Mouse (Mus musculus) 416B (cell line): Measurements from ENCODE around the gene Ccser1.
A peak's percentile ranks its signal among the peaks of the same experiment; 100 is the strongest.

Experiments used
- DNase-seq: peaks from one replicate; pipeline ENCODE4 v3.0.0; 2011; ENCODE audit warnings: low read depth

Ccser1 gene

DNA sequence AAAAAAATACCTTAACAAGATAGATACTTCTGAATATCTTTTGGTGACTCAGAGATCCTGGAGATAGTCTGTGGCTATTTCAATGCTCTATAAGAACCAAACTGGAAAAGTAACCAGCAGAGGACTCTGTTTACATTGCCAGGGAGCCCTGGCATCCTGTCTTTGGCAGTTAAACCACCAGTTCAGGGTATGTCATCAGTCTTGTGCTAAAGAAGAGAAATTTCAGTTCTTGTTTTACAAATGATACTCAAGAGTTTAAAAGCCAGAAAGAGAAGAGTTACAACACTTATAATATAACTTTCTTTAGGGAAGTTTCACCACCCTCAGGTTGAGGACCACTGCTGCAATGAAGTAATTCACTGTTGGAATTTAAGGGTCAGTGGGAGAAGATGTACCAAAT, 258.0 kb downstream of the Ccser1 start:
- DNase-seq, result peak; percentile 28

DNA sequence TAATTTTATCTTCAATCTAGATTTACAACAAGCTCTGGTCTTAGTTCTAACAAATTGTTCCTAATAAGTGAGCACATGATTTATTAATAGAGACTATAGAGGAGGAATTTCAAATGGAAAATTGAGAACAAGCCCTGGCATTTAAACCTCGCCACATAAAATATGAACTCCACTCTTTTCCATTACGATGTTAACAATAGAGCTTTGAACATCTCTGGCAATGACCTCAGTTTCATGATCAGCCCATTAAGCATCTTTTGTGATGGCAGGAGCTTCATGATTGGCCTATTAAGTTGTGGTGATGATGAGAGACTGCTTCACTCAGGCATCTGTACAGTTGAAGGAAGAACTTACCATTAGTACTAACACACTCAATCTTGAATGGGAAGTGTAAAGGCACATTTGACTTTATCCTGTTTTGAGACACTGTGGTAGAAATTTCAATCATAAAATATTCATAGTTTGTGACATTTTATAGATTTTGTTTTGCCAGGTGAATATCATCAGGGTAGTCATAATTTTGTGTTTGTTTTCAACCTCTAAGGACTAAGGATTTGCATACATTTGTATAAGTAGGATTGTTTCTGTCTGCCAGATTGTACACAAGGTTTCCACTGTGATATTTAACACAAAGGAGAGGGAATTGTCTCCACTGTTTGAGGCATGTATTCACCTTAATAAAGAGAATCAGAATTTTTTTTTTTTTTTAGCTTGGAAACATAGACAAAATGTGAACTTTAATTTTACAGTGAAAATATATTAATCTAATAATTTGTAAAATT, 291.4 kb downstream of the Ccser1 start:
- no peak for DNase-seq

DNA sequence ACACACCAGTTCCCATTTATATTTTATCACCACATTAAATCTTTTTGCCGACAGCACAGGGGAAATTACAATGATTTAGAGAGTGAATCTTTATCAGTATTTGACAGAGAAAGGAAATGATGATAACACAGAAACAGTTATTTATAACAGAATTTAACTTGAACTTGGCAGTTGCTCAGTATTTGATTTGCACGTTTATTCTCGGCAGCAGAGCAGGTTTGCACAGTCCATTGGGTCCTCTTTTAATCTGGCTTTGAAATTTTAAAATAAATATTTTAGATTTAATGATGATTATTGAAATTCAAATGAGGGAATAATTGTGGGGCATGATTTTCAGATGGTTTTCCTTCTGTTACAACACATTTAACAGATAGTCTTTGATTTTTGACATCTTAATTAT, 305.2 kb downstream of the Ccser1 start:
- DNase-seq, result no peak

DNA sequence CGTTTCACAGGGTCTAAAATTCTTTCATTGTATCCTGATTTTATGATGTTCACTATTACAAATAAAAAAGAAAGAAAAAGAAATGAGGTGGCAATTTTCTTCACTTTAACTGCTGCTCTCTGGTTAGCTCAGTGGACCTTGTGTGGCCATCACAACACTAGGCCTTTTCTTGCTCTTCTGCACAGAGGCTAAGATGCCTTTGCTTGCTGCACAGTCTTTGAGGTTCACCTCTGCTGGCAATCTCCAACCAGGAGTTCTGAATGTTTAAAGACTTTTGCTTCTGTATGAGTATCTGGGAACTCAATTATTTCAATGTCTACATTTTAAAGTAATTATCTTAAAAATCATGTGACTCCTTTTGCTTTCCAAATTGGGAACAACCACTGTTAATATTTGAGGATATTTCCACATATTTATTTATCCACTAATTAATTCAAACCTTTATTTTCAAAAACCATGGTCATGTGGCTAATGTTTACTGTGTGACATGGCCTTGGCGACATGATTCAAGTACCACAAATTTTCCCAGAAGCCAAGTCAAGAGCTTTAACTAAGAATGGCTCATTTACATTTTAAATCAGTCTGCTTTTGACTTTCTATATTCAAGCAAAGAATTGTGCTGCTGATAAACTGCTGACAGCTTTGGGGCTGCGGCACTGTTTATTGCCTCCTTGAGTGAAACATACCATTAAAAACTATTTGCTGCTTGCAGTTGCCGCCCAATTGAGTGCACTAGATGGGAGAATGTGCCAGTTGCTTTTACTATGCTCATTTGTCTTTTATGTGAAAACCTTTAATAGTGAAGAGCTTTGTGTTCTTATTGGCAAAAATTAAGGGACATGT, 312.1 kb downstream of the Ccser1 start:
- no peak for DNase-seq

DNA sequence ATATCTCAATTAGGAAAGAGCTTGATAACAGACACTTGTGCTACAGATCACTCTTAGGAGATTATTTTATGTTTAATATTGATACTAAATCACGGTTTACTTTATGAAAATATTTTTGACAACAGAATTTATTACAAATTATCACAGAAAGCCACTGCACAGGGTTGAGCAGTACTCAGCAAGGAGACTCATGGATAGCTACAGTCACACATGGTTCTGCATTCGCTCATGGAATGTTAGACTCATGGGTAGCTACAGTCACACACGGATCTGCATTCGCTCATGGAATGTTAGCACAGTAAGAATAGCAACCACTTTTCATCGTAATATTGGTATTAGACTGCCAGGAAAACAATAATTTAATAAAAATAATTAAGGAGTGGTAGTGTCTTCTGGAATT, 313.3 kb downstream of the Ccser1 start:
- no peak for DNase-seq

DNA sequence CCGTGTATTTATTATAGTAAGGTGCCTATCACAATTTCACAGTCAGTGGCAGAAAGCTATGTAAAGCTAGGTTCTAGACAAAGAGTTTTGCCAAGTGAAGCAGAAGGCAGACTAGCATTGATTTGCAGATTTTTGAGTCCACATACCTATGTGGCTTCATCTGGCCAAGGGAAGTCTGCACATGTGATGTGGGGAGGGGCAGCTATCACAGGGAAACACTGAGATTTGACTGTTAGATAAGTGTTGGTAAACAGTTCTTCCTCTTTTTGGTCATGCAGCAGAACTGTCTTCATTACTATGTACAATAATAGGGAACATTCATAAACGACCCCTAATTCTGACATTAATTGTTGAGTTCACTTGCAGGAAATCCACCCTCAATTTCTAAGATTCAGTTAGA, 335.2 kb downstream of the Ccser1 start:
- DNase-seq, result peak; percentile 20

GRCm38 (mm10) chr6:61521587-61521986, 341.5 kb downstream of the Ccser1 start:
- DNase-seq, result no peak

DNA sequence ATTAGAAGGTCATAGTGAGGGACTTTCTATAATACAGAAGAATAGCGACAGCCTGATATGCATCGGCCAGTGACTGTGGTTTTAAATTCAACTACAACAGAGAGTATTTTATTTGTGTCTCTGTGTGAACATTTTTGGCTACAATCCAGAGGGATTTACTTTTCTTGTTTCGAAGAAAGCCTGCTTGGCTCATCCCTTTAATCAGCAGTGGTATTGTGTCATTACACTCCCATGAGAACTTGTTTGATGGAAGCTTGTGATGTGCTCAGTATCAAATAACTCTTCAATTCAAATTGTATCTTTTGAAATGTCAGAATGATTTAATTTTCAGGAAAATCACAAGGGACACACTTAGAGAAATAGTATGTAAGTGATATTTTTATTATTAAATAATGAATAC, 342.0 kb downstream of the Ccser1 start:
- DNase-seq, result no peak

- no peak for DNase-seq
Observed at GRCm38 (mm10) chr6:61523748-61524493, 343.8 kb downstream of the Ccser1 start.

- no peak for DNase-seq
Observed at GRCm38 (mm10) chr6:61540732-61541131, 360.6 kb downstream of the Ccser1 start.

GRCm38 (mm10) chr6:61543459-61544044, 363.4 kb downstream of the Ccser1 start:
- DNase-seq, result no peak

DNA sequence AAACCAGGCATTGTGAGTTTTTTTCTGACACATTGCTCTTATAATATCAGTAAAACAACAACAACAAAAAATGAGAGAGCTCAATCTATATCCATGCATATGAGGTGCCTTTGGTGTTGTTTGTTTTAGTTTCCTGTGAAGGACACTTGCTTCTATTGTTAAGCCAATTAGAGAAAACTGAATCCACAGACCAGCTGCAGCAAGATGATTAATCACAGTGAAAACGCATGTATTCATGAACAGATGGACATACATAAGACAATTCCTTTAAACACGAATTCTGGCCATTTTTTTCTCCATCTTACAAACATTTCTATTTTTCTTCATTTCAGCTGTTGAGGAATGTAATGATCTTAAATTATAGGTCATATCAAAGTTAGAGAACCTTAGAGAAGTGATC, 387.4 kb downstream of the Ccser1 start:
- no peak for DNase-seq

DNA sequence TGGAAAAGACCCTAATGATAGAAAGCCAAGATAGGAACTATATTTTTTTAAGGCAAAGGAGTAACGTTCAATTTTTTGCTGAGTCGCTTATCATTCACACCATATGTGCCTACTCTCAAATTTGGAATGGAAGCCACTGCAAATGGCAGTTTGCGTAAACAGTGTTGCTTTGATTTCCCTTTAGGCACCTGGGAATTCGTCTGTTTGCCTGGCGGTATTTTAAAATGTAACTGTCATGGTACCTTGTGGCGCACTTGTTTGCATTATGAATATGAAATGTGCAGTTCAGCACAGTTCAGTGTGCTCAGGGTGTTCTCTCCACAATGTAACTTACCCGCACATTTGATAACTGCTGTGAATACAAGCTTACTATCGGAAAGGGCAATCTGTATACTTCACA, 387.8 kb downstream of the Ccser1 start:
- DNase-seq, result no peak

- DNase-seq, result no peak
Observed at GRCm38 (mm10) chr6:61581696-61582095, 401.6 kb downstream of the Ccser1 start.

DNA sequence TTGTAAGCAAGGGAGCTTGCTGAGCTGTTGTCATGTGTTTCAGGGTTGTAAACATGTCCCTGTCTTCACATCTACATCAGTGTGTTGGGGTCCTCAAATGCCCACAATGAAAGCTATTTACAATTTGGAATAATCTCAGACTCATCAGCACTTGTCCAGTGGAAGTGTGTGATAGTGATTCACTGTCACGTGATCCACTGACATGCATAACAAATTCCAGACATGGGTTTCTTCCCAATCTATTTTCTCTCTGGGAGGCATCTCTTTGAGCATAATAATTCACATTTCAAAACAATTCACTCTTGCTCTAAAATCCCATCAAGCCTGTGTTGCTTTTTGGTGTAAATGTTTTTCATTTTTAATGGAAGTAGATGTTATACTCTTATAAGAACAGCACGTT, 408.9 kb downstream of the Ccser1 start:
- no peak for DNase-seq

DNA sequence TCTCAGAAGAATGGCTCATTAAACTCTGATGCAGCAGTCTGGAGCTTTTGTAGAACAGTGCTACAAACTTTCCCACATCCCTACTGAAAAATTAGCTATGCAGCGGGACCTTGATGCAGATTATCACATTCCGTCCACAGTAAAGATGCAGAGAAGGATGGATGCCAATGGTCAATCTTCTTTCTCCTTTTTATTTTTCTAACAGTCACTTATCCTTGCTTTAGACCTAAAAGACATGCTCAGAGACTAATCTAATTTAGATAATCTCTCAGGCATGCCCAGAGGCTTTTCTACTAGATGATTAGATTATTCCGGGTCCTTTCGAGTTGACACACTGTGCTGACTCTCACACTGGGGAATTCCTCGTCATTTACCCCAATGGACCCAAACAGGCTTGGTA, 421.8 kb downstream of the Ccser1 start:
- DNase-seq, result no peak

- no peak for DNase-seq
Observed at GRCm38 (mm10) chr6:61614920-61615319, 434.8 kb downstream of the Ccser1 start.

DNA sequence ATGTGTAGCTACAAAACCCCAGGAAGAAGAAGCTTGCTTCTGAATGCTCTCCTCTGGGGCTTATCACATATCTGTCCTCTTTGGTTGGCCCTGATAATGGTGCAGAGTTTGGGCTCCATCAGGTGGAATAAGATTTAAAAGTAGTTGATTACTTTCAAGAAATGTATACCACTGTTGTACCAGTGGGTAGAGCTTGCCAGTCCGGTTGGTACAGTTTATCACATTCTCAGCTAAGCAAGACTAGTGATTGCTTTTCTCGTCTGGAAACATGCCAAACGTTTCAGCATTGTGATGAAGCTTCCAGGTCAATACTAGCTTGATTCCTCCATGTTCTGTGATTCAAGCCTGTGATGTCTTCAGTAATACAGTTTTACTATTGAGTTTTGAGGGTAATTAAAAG, 441.6 kb downstream of the Ccser1 start:
- no peak for DNase-seq

DNA sequence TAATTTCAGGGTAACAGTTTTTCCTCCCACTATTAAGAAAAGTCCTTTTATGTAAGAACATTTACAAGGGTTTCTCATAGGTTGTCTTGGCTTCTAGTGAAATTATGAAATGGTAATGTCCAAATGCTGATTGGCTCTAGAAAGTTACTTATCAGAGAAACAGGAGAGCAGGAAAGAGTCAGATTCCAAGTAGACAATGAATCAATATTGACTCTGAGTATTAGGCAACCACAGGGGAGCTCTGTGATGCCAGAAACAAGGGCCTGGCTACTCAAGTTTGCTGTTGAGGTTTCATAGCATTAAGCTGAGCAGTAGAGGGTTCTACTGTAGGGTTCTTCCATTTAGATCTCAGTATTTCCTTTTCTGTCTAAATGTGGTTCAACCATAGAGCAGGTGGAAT, 481.3 kb downstream of the Ccser1 start:
- peak; percentile 10 for DNase-seq

GRCm38 (mm10) chr6:61664572-61664971, 484.4 kb downstream of the Ccser1 start:
- DNase-seq, result no peak

DNA sequence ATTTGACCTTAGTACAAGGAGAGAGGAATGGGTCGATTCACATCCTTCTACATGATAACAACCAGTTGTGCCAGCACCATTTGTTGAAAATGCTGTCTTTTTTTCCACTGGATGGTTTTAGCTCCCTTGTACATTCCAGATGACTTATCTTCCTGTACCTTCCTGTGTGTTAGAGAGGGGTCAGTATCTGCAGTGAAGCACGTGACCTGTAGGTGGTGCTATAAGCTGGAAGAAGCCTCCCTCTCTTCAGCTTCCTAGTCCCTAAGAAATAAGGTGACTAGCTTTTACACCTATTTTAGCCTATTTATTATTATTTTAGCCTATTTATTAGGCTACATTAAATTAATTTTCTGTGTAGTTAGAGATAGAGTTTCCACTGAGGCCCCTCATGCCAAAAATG, 506.9 kb downstream of the Ccser1 start:
- DNase-seq, result peak; percentile 48

GRCm38 (mm10) chr6:61703003-61703402, 522.9 kb downstream of the Ccser1 start:
- DNase-seq, result no peak
